Mouse (Mus musculus): ENCODE data around the gene Ptpn18. TPM values are rescaled to one million over a fixed set of nuclear protein-coding genes. Genes with fewer than 3 reads are reported as not detected.

The Ptpn18 gene
- polyA plus RNA-seq, 1 experiment from 2014 or later = 10.8 TPM

GRCm38 (mm10) chr1:34468051-34468450 lies 8.5 kb downstream of the Ptpn18 start:
- WGBS = 57% methylated on average over 3 of the region's 3 CpGs

DNA sequence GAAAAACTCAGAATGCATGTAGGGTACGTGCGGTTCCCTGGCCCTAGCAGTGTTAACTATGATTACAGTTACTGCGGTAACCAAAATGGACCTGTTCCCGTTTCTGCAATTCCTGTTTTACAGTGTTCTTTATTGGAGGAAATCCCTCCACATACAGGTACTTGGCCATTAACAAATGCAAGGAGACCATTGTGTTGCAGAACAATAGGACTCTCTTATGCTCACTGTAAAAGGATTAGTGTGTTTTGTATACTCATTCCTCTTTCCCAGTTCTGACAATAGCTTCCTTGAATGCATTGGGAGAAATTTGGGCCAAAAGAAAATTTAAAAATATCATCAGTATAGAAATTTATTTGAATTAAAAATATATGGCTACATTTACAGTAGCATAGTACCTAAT lies 8.9 kb downstream of the Ptpn18 start:
- no peaks in the 10 kb centered on the region for H3K9me3 ChIP-seq (replicated peaks)
- peaks cover 13% of the 10 kb centered on the region; the same call in 1 of the 2 replicates for H3K4me1 ChIP-seq (replicated peaks)
- no peak overlapping the region for H3K4me2 ChIP-seq
- ATAC-seq (ENCODE audit: insufficient number of reproducible peaks, low FRiP score) = no peak
- no peak overlapping the region for H3K9ac ChIP-seq
- H3K27ac ChIP-seq (ENCODE audit: poor library complexity, severe bottlenecking) = no peak overlapping the region
- WGBS = 80% methylated on average over 4 of the region's 4 CpGs
- no peaks in the 10 kb centered on the region for H3K36me3 ChIP-seq
- peaks cover 17% of the 10 kb centered on the region for H3K27me3 ChIP-seq (replicated peaks)
- no peak overlapping the region for H3K4me3 ChIP-seq

More at GRCm38 (mm10) chr1:34468051-34468450, 8.5 kb downstream of the Ptpn18 start:
- Histone ChIP-seq H3K27ac (ENCODE audit: poor library complexity, severe bottlenecking) (no peak overlapping the region), H3K4me1 (replicated peaks) (peaks cover 9% of the 10 kb centered on the region; the same call in 1 of the 2 replicates), H3K36me3 (no peaks in the 10 kb centered on the region), H3K4me3 (no peak overlapping the region), H3K4me2 (no peak overlapping the region), H3K9ac (no peak overlapping the region), H3K9me3 (replicated peaks) (no peaks in the 10 kb centered on the region), H3K27me3 (replicated peaks) (peaks cover 15% of the 10 kb centered on the region)
- ATAC-seq (ENCODE audit: insufficient number of reproducible peaks, low FRiP score) = no peak

DNA sequence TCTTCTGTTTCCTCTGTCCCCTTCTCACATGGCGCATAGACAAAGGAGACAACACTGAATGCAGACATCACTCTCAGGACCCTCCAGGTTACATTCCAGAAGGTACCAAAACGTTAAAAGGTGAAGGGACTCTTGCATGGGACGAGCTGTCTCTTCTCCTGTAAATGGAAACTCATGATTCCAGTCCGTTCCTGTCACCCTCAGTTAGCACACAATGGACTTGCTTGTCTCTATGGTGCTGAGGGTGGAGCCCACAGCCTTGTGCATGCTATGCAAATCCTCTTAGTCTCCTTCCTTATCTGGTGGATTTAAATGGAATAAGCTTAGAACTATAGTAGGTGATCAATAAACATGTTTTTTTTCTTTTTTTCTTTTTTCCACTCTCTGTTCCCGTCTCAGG lies 10.2 kb downstream of the Ptpn18 start:
- Histone ChIP-seq H3K9me3 (replicated peaks) (no peaks in the 10 kb centered on the region), H3K4me2 (no peak overlapping the region), H3K36me3 (no peaks in the 10 kb centered on the region), H3K27ac (ENCODE audit: poor library complexity, severe bottlenecking) (no peak overlapping the region), H3K9ac (no peak overlapping the region), H3K27me3 (replicated peaks) (peaks cover 22% of the 10 kb centered on the region), H3K4me1 (replicated peaks) (peaks cover 15% of the 10 kb centered on the region; the same call in 1 of the 2 replicates), H3K4me3 (no peak overlapping the region)
- no peak for ATAC-seq (ENCODE audit: insufficient number of reproducible peaks, low FRiP score)
- WGBS = 76% methylated on average over 5 of the region's 5 CpGs

DNA sequence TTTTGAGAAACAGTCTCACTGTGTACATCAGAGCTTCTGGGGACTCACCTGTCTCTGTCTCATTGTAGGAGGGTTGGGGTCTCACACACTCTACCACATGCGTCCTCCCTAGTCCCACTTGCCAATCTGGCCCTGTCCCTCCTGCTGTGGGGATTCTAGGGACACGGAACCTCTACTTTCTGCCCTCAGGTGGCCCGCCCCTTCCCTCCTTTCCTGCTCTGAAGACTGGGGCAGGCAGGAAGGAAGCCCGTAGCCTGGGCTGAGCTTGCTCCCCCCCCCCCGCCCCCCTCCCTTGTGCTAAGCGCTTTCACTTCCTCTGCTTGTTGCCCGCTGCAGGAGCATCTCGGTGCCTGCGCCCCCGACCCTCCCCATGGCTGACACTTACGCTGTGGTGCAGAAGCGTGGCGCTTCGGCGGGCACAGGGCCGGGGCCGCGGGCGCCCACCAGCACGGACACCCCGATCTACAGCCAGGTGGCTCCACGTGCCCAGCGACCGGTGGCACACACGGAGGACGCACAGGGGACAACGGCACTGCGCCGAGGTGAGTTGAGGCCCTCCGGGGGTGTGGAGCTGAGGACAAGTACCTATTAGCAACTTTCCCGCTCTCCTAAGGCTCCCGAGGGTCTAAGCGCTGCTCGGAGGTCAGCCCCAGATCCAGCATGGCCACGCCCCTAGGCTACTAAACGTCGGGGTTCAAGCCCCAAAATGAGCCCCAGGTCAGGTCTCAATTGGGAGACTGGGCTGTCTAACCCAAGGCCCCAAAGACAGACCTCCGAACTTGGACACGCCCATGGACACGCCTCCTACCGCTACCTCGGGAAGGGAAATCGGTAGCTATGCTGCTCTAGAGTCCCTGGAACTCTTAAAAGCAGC lies 13.1 kb downstream of the Ptpn18 start:
- Histone ChIP-seq H3K27me3 (replicated peaks) (peaks cover 22% of the 10 kb centered on the region), H3K9me3 (replicated peaks) (no peaks in the 10 kb centered on the region), H3K4me1 (replicated peaks) (peaks cover 15% of the 10 kb centered on the region; the same call in 1 of the 2 replicates), H3K27ac (ENCODE audit: poor library complexity, severe bottlenecking) (no peak overlapping the region), H3K9ac (peak overlapping the region; percentile 73), H3K4me3 (peak overlapping the region; percentile 68), H3K36me3 (no peaks in the 10 kb centered on the region), H3K4me2 (peak overlapping the region; percentile 99)
- peak; percentile 78 for ATAC-seq (ENCODE audit: insufficient number of reproducible peaks, low FRiP score)
- WGBS = 1% methylated on average over 42 of the region's 43 CpGs

DNA sequence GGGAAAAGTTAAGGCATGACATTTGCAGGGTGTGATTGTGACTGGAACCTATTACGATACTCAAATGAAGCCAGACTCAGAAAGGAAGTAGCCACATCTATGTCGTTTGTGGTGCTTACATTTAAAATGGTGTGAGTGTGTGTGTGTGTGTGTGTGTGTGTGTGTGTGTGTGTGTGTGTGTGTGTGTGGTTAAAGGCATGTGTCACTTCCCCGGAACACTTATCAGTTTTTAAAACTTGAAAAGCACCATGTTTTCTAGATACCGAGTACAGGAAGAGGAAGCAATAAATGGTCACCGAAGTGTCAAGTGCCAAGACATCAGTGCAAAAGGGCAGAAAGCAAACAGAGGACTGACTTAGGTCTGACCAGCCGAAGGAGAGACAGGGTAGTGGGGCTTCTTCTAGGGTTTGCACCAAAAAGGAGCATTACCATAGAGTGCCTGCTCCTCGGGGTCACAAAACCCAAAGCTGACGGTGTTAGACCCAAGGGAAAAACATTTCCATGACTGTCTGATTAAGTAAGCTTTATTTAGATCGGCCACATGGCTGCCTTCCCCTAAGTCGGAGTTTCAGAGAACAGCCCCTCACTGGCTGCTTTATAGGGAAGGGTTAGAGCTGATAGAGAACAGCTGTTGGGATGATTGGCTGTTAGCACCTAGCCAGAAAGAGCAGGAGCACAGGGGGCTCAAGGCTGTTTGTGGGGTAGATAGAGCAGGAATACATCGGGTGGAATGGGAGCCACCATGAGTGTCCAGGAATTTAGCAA lies 19.5 kb downstream of the Ptpn18 start:
- peaks cover 17% of the 10 kb centered on the region for H3K4me1 ChIP-seq (replicated peaks)
- H3K4me3 ChIP-seq = no peak overlapping the region
- H3K9me3 ChIP-seq (replicated peaks) = no peaks in the 10 kb centered on the region
- H3K9ac ChIP-seq = no peak overlapping the region
- peak overlapping the region; percentile 49 for H3K4me2 ChIP-seq
- H3K27ac ChIP-seq (ENCODE audit: poor library complexity, severe bottlenecking) = peak overlapping the region; percentile 71
- WGBS = 15% methylated on average over 11 of the region's 11 CpGs
- no peaks in the 10 kb centered on the region; the same call in 1 of the 2 replicates for H3K27me3 ChIP-seq (replicated peaks)
- ATAC-seq (ENCODE audit: insufficient number of reproducible peaks, low FRiP score) = peak; percentile 69; the same call in 1 of the 2 replicates
- no peaks in the 10 kb centered on the region for H3K36me3 ChIP-seq

DNA sequence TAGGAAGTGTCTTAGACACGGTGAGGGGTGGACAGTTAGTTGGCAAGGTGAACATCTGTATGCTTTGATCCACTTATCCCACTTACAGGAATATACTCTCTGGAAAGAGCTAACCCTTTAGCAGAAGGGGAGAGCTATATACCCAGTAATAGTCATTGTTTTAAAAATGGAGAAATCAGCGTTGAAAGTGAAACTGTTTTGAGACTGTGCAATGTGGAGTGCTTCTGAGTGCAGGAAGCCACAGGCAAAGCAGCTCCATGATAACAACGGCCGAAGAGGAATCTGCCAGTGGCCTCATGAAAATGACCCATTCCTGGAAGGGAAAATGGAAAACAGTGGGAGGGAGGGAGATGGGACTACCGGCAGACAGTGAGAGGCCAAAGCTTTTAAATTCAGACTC lies 21.2 kb downstream of the Ptpn18 start:
- no peaks in the 10 kb centered on the region; the same call in 1 of the 2 replicates for H3K27me3 ChIP-seq (replicated peaks)
- H3K4me3 ChIP-seq = no peak overlapping the region
- H3K4me1 ChIP-seq (replicated peaks) = peaks cover 27% of the 10 kb centered on the region
- H3K27ac ChIP-seq (ENCODE audit: poor library complexity, severe bottlenecking) = no peak overlapping the region
- no peak overlapping the region for H3K4me2 ChIP-seq
- no peak for ATAC-seq (ENCODE audit: insufficient number of reproducible peaks, low FRiP score)
- no peaks in the 10 kb centered on the region for H3K9me3 ChIP-seq (replicated peaks)
- H3K9ac ChIP-seq = no peak overlapping the region
- WGBS = 32% methylated on average over 5 of the region's 5 CpGs
- H3K36me3 ChIP-seq = no peaks in the 10 kb centered on the region

DNA sequence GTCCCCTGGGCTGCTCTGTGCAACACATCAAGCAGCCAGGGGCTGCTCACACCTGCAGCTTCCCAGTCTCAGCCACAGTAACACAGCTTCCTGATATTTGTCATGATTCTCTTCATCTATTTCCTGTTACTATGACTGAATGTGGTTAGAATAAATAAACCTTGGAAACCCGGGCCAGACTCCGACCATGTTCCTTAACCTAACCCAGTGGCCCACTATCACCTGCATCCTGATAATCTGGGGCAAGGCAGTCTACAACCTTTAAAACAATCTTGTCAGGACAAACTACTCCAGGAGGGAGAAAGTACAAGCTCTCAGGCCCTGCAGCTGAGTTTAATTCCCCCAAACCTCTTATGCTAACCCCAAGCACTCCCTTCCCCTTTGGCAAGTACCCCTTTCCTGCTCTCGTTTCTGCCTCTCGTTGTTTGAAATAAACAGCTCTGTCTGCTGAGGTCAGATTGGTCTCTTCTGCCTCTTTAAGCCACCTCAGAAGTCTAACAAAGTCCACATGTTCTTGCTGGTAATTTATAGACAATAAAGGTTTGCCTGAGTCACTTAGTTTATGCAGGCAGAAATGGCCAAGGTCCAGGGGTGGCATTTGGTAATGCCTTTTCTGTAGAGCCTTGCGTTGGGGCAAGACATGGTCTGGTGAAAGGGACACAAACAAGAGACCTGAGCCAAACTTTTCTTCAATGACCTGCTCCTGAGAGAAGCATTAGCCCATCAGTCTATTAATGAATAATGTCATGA lies 22.5 kb downstream of the Ptpn18 start:
- H3K9ac ChIP-seq = no peak overlapping the region
- peaks cover 30% of the 10 kb centered on the region for H3K4me1 ChIP-seq (replicated peaks)
- 54% methylated on average over 5 of the region's 5 CpGs for WGBS
- no peaks in the 10 kb centered on the region for H3K36me3 ChIP-seq
- H3K27me3 ChIP-seq (replicated peaks) = no peaks in the 10 kb centered on the region
- no peak overlapping the region for H3K27ac ChIP-seq (ENCODE audit: poor library complexity, severe bottlenecking)
- no peak overlapping the region for H3K4me2 ChIP-seq
- no peak overlapping the region for H3K4me3 ChIP-seq
- no peak for ATAC-seq (ENCODE audit: insufficient number of reproducible peaks, low FRiP score)
- H3K9me3 ChIP-seq (replicated peaks) = no peaks in the 10 kb centered on the region

- Histone ChIP-seq H3K4me3 (no peak overlapping the region), H3K36me3 (no peaks in the 10 kb centered on the region), H3K27me3 (replicated peaks) (no peaks in the 10 kb centered on the region), H3K4me1 (replicated peaks) (peaks cover 18% of the 10 kb centered on the region), H3K27ac (ENCODE audit: poor library complexity, severe bottlenecking) (no peak overlapping the region), H3K9me3 (replicated peaks) (no peaks in the 10 kb centered on the region), H3K4me2 (no peak overlapping the region), H3K9ac (no peak overlapping the region)
- ATAC-seq (ENCODE audit: insufficient number of reproducible peaks, low FRiP score) = no peak
- WGBS = 54% methylated on average over 10 of the region's 10 CpGs
These were observed 24.9 kb downstream of the Ptpn18 start for GRCm38 (mm10) chr1:34484470-34484869.

- no peak; the same call in 1 of the 2 replicates for ATAC-seq (ENCODE audit: insufficient number of reproducible peaks, low FRiP score)
- Histone ChIP-seq H3K9me3 (replicated peaks) (no peaks in the 10 kb centered on the region), H3K9ac (peak overlapping the region; percentile 46; the same call in 1 of the 2 replicates), H3K4me3 (peak overlapping the region; percentile 35), H3K27me3 (replicated peaks) (no peaks in the 10 kb centered on the region), H3K4me2 (peak overlapping the region; percentile 77), H3K4me1 (replicated peaks) (peaks cover 13% of the 10 kb centered on the region; the same call in 1 of the 2 replicates), H3K36me3 (no peaks in the 10 kb centered on the region), H3K27ac (ENCODE audit: poor library complexity, severe bottlenecking) (no peak overlapping the region)
- 6% methylated on average over 25 of the region's 25 CpGs for WGBS
These were observed 26.1 kb downstream of the Ptpn18 start for GRCm38 (mm10) chr1:34485461-34486188.

DNA sequence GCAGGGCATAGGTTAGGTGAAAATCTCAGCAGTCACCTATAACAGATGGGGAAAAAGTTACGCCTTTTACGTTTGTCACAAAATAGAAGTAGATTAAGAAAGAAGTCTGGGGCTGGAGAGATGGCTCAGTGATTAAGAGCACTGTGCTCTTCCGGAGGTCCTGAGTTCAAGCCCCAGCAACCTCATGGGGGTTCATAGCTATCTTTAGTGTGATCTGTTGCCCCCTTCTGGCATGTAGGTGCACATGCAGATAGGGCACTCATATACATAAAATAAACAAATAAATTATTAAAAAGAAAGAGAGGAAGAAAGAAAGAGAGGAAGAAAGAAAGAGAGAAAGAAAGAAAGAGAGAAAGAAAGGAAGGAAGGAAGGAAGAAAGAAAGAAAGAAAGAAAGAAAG lies 27.8 kb downstream of the Ptpn18 start:
- Histone ChIP-seq H3K36me3 (no peaks in the 10 kb centered on the region), H3K4me1 (replicated peaks) (peaks cover 13% of the 10 kb centered on the region; the same call in 1 of the 2 replicates), H3K4me3 (no peak overlapping the region), H3K9ac (no peak overlapping the region), H3K9me3 (replicated peaks) (no peaks in the 10 kb centered on the region), H3K27me3 (replicated peaks) (no peaks in the 10 kb centered on the region), H3K27ac (ENCODE audit: poor library complexity, severe bottlenecking) (no peak overlapping the region), H3K4me2 (no peak overlapping the region)
- no peak for ATAC-seq (ENCODE audit: insufficient number of reproducible peaks, low FRiP score)
- WGBS = 85% methylated on average over 3 of the region's 3 CpGs
